Mouse (Mus musculus) heart, embryonic 16.5 days (tissue): ENCODE results near the gene Slc8a3. TPM values are rescaled to one million over a fixed set of nuclear protein-coding genes. Genes with fewer than 3 reads are reported as not detected.

Experiments used
- ATAC-seq: fragments of 200-750 bp; cut with Nextera tagmentation; replicated peaks from 2 replicates; pipeline ENCODE4 v1.8.0; 2017; ENCODE audit warnings: moderate number of reproducible peaks; ENCODE audit not compliant: insufficient read depth, low FRiP score; ENCODE audit errors: extremely low read depth
- H3K27ac ChIP-seq: fragments of 300-500 bp; sonication (generic); 2 replicates; pipeline ENCODE4 v1.5.1; 2014; ENCODE audit warnings: mild to moderate bottlenecking, low read length, control low read depth, moderate library complexity
- H3K27me3 ChIP-seq: fragments of 300-500 bp; sonication (generic); 2 replicates; pipeline ENCODE4 v1.6.1; 2014; ENCODE audit warnings: low read length, mixed read lengths; ENCODE audit not compliant: control insufficient read depth, insufficient read depth
- H3K36me3 ChIP-seq: fragments of 300-500 bp; sonication (generic); 2 replicates; pipeline ENCODE4 v1.6.1; 2014; ENCODE audit not compliant: control insufficient read depth, insufficient read depth
- H3K4me1 ChIP-seq: fragments of 300-500 bp; sonication (generic); 2 replicates; pipeline ENCODE4 v1.6.1; 2014; ENCODE audit warnings: low read length, mixed read lengths; ENCODE audit not compliant: control insufficient read depth, insufficient read depth
- H3K4me2 ChIP-seq: fragments of 300-500 bp; sonication (generic); 2 replicates; pipeline ENCODE4 v1.6.1; 2014; ENCODE audit warnings: low read depth, mild to moderate bottlenecking, control low read depth, low read length
- H3K4me3 ChIP-seq: fragments of 300-500 bp; sonication (generic); 2 replicates; pipeline ENCODE4 v1.5.1; 2014; ENCODE audit warnings: mild to moderate bottlenecking, control low read depth, low read length
- H3K9ac ChIP-seq: fragments of 300-500 bp; sonication (generic); 2 replicates; pipeline ENCODE4 v1.6.1; 2014; ENCODE audit warnings: low read length, control low read depth
- H3K9me3 ChIP-seq: fragments of 300-500 bp; sonication (generic); replicated peaks from 2 replicates; pipeline ENCODE4 v1.6.1; 2016; ENCODE audit warnings: low read length; ENCODE audit not compliant: control insufficient read depth
- WGBS: fragments of 180-500 bp; shearing (Covaris S2); extraction: QIAGEN DNeasy Blood & Tissue Kit; methylation state at CpG from one replicate; pipeline ENCODE4 v1.1.7; 2014; 5-methylcytosine and 5-hydroxymethylcytosine counted together
- polyA plus RNA-seq: library from polyadenylated mRNA; unstranded; fragments of >200 nt; fragmentation: Nextera tagmentation; extraction: Ambion mirVana; gene quantifications from 2 replicates; pipeline ENCODE4 v1.2.1, GENCODE M21; 2015

Slc8a3 gene
- polyA plus RNA-seq, 1 experiment from 2014 or later, result 0.46 TPM

- H3K4me2 ChIP-seq, result no peak overlapping the region
- H3K27me3 ChIP-seq, result no peaks in the 10 kb centered on the region; the same call in none of the 2 replicates
- H3K9me3 ChIP-seq, result no peaks in the 10 kb centered on the region
- no peak overlapping the region for H3K4me3 ChIP-seq
- H3K36me3 ChIP-seq, result no peaks in the 10 kb centered on the region
- no peaks in the 10 kb centered on the region for H3K4me1 ChIP-seq
- no peak overlapping the region for H3K9ac ChIP-seq
- H3K27ac ChIP-seq, result no peak overlapping the region
- ATAC-seq, result no peak
- WGBS, result 30% methylated on average over 23 of the region's 23 CpGs
These were observed 133.6 kb downstream of the Slc8a3 start for GRCm38 (mm10) chr12:81199280-81199955.

GRCm38 (mm10) chr12:81197468-81198075 is 135.4 kb downstream of the Slc8a3 start:
- no peaks in the 10 kb centered on the region; the same call in none of the 2 replicates for H3K27me3 ChIP-seq
- no peak overlapping the region for H3K27ac ChIP-seq
- H3K4me3 ChIP-seq, result no peak overlapping the region
- no peak overlapping the region for H3K9ac ChIP-seq
- H3K36me3 ChIP-seq, result no peaks in the 10 kb centered on the region
- no peaks in the 10 kb centered on the region for H3K4me1 ChIP-seq
- H3K9me3 ChIP-seq, result no peaks in the 10 kb centered on the region
- WGBS, result 61% methylated on average over 5 of the region's 5 CpGs
- H3K4me2 ChIP-seq, result no peak overlapping the region
- ATAC-seq, result no peak

GRCm38 (mm10) chr12:81193968-81194367 is 139.0 kb downstream of the Slc8a3 start:
- H3K4me3 ChIP-seq, result no peak overlapping the region
- H3K9ac ChIP-seq, result no peak overlapping the region
- H3K27ac ChIP-seq, result no peak overlapping the region
- H3K4me2 ChIP-seq, result no peak overlapping the region
- no peaks in the 10 kb centered on the region for H3K4me1 ChIP-seq
- H3K9me3 ChIP-seq, result no peaks in the 10 kb centered on the region
- WGBS, result 68% methylated on average over 2 of the region's 2 CpGs
- ATAC-seq, result no peak
- H3K27me3 ChIP-seq, result no peaks in the 10 kb centered on the region; the same call in none of the 2 replicates
- H3K36me3 ChIP-seq, result no peaks in the 10 kb centered on the region

- WGBS, result 81% methylated on average over 1 of the region's 1 CpGs
- Histone ChIP-seq H3K9me3 (no peaks in the 10 kb centered on the region), H3K4me2 (no peak overlapping the region), H3K36me3 (no peaks in the 10 kb centered on the region), H3K4me1 (no peaks in the 10 kb centered on the region), H3K4me3 (no peak overlapping the region), H3K27me3 (no peaks in the 10 kb centered on the region), H3K27ac (no peak overlapping the region), H3K9ac (no peak overlapping the region)
- no peak for ATAC-seq
These were observed 143.3 kb downstream of the Slc8a3 start for GRCm38 (mm10) chr12:81189636-81190035.

- Histone ChIP-seq H3K27me3 (no peaks in the 10 kb centered on the region), H3K9ac (no peak overlapping the region), H3K4me3 (no peak overlapping the region), H3K27ac (no peak overlapping the region), H3K4me2 (no peak overlapping the region), H3K4me1 (no peaks in the 10 kb centered on the region), H3K36me3 (no peaks in the 10 kb centered on the region), H3K9me3 (no peaks in the 10 kb centered on the region)
- 82% methylated on average over 4 of the region's 4 CpGs for WGBS
- ATAC-seq, result no peak
These were observed 144.0 kb downstream of the Slc8a3 start for GRCm38 (mm10) chr12:81188996-81189395.

- Histone ChIP-seq H3K4me1 (no peaks in the 10 kb centered on the region), H3K27me3 (no peaks in the 10 kb centered on the region), H3K27ac (no peak overlapping the region), H3K4me3 (no peak overlapping the region), H3K36me3 (no peaks in the 10 kb centered on the region), H3K4me2 (no peak overlapping the region), H3K9me3 (no peaks in the 10 kb centered on the region), H3K9ac (no peak overlapping the region)
- 64% methylated on average over 3 of the region's 3 CpGs for WGBS
- no peak for ATAC-seq
These were observed 144.6 kb downstream of the Slc8a3 start for GRCm38 (mm10) chr12:81188423-81188822.

GRCm38 (mm10) chr12:81186668-81187067 is 146.3 kb downstream of the Slc8a3 start:
- no peak for ATAC-seq
- H3K9me3 ChIP-seq, result no peaks in the 10 kb centered on the region
- no peak overlapping the region for H3K4me3 ChIP-seq
- H3K27ac ChIP-seq, result no peak overlapping the region
- no peaks in the 10 kb centered on the region for H3K36me3 ChIP-seq
- H3K27me3 ChIP-seq, result no peaks in the 10 kb centered on the region
- no peaks in the 10 kb centered on the region for H3K4me1 ChIP-seq
- H3K9ac ChIP-seq, result no peak overlapping the region
- 74% methylated on average over 3 of the region's 3 CpGs for WGBS
- H3K4me2 ChIP-seq, result no peak overlapping the region

- H3K36me3 ChIP-seq, result no peaks in the 10 kb centered on the region
- H3K9me3 ChIP-seq, result no peaks in the 10 kb centered on the region
- 85% methylated on average over 4 of the region's 4 CpGs for WGBS
- no peak overlapping the region for H3K27ac ChIP-seq
- H3K4me1 ChIP-seq, result no peaks in the 10 kb centered on the region
- H3K27me3 ChIP-seq, result no peaks in the 10 kb centered on the region
- no peak overlapping the region for H3K4me3 ChIP-seq
- ATAC-seq, result no peak
- H3K4me2 ChIP-seq, result no peak overlapping the region
- no peak overlapping the region for H3K9ac ChIP-seq
These were observed 146.9 kb downstream of the Slc8a3 start for GRCm38 (mm10) chr12:81186081-81186480.

- no peaks in the 10 kb centered on the region for H3K36me3 ChIP-seq
- WGBS, result 77% methylated on average over 2 of the region's 2 CpGs
- H3K4me2 ChIP-seq, result no peak overlapping the region
- H3K9me3 ChIP-seq, result no peaks in the 10 kb centered on the region
- H3K27ac ChIP-seq, result no peak overlapping the region
- ATAC-seq, result no peak
- no peaks in the 10 kb centered on the region for H3K4me1 ChIP-seq
- no peak overlapping the region for H3K9ac ChIP-seq
- no peaks in the 10 kb centered on the region for H3K27me3 ChIP-seq
- H3K4me3 ChIP-seq, result no peak overlapping the region
These were observed 148.0 kb downstream of the Slc8a3 start for GRCm38 (mm10) chr12:81184967-81185366.
